Mouse (Mus musculus) heart, embryonic 12.5 days (tissue): ENCODE results near the gene Prickle1. TPM values are rescaled to one million over a fixed set of nuclear protein-coding genes. Genes with fewer than 3 reads are reported as not detected.

Source experiments
- ATAC-seq: fragments of 200-750 bp; cut with Nextera tagmentation; 2 replicates; pipeline ENCODE4 v1.8.0; 2017; ENCODE audit warnings: moderate TSS enrichment, moderate library complexity; ENCODE audit not compliant: insufficient number of reproducible peaks, low FRiP score
- H3K27ac ChIP-seq: fragments of 300-500 bp; sonication (generic); 2 replicates; pipeline ENCODE4 v1.5.1; 2016; ENCODE audit warnings: mild to moderate bottlenecking, moderate library complexity; ENCODE audit not compliant: poor library complexity, severe bottlenecking
- H3K27me3 ChIP-seq: fragments of 300-500 bp; sonication (generic); replicated peaks from 2 replicates; pipeline ENCODE4 v1.6.1; 2016; ENCODE audit warnings: mild to moderate bottlenecking, moderate library complexity
- H3K36me3 ChIP-seq: fragments of 300-500 bp; sonication (generic); 2 replicates; pipeline ENCODE4 v1.6.1; 2016; ENCODE audit warnings: mild to moderate bottlenecking, moderate library complexity
- H3K4me1 ChIP-seq: fragments of 300-500 bp; sonication (generic); replicated peaks from 2 replicates; pipeline ENCODE4 v1.6.1; 2016; ENCODE audit warnings: mild to moderate bottlenecking
- H3K4me2 ChIP-seq: fragments of 300-500 bp; sonication (generic); 2 replicates; pipeline ENCODE4 v1.6.1; 2016; ENCODE audit warnings: mild to moderate bottlenecking, moderate library complexity
- H3K4me3 ChIP-seq: fragments of 300-500 bp; sonication (generic); 2 replicates; pipeline ENCODE4 v1.5.1; 2016; ENCODE audit warnings: mild to moderate bottlenecking
- H3K9ac ChIP-seq: fragments of 300-500 bp; sonication (generic); 2 replicates; pipeline ENCODE4 v1.6.1; 2016; ENCODE audit warnings: mild to moderate bottlenecking, moderate library complexity
- H3K9me3 ChIP-seq: fragments of 300-500 bp; sonication (generic); replicated peaks from 2 replicates; pipeline ENCODE4 v1.6.1; 2016; ENCODE audit warnings: mild to moderate bottlenecking, moderate library complexity
- WGBS: fragments of 180-500 bp; shearing (Covaris S2); methylation state at CpG from one replicate; pipeline ENCODE4 v1.1.7; 2016; 5-methylcytosine and 5-hydroxymethylcytosine counted together
- polyA plus RNA-seq: library from polyadenylated mRNA; unstranded; fragments of >200 nt; fragmentation: Nextera tagmentation; extraction: Ambion mirVana; gene quantifications from 2 replicates; pipeline ENCODE4 v1.2.1, GENCODE M21; 2016

Gene Prickle1
- polyA plus RNA-seq = 42.2 and 43.7 TPM in 2 replicates

GRCm38 (mm10) chr15:93595746-93596145 is at the start of gene Prickle1:
Gene Prickle1, minus strand, starts transcription at chr15:93595891.
- H3K4me2 ChIP-seq = peak within 1 kb of the TSS; percentile 74
- peak; percentile 91 for ATAC-seq
- peaks cover 33% of the 10 kb centered on the region for H3K4me1 ChIP-seq
- H3K4me3 ChIP-seq = peak within 1 kb of the TSS; percentile 91
- no peaks in the 10 kb centered on the region for H3K27me3 ChIP-seq
- no peaks in the 10 kb centered on the region for H3K9me3 ChIP-seq
- no peaks in the 10 kb centered on the region for H3K36me3 ChIP-seq
- H3K9ac ChIP-seq = peak within 1 kb of the TSS; percentile 97
- peak within 1 kb of the TSS; percentile 94 for H3K27ac ChIP-seq
- under 1% methylated on average over 57 of the region's 60 CpGs for WGBS

DNA sequence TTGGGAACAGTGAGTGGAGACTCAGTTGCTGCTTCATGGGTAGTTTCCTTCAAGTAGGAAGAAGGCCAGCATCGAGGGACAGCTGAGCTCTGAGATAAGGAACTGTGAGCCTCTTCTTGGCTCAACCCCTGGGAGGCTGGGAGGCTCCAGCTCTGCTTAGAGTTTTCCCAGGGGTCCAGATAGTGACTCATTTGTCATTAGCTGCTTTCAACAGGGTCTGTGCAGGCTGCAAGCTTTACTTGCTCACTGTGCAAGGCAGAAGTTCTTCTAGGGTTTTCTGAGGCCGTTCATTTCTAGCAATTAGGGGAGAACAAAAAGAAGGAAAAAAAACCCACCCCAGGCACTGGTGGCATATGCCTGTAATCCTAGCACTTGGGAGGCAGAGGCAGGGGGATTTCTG is 44.5 kb upstream of the Prickle1 start:
- WGBS = 20% methylated on average over 2 of the region's 2 CpGs
- Histone ChIP-seq H3K27me3 (no peaks in the 10 kb centered on the region), H3K27ac (peak overlapping the region; percentile 38; the same call in 1 of the 2 replicates), H3K4me1 (peaks cover 28% of the 10 kb centered on the region), H3K4me2 (no peak overlapping the region), H3K9me3 (peaks cover 12% of the 10 kb centered on the region), H3K4me3 (no peak overlapping the region), H3K36me3 (no peaks in the 10 kb centered on the region), H3K9ac (no peak overlapping the region)
- ATAC-seq = 0 out of 2 replicates have a peak, but pooled peaks have one; percentile 48

- Histone ChIP-seq H3K4me3 (no peak overlapping the region), H3K9ac (no peak overlapping the region), H3K36me3 (no peaks in the 10 kb centered on the region), H3K4me2 (no peak overlapping the region), H3K4me1 (peaks cover 26% of the 10 kb centered on the region), H3K27ac (no peak overlapping the region), H3K27me3 (no peaks in the 10 kb centered on the region), H3K9me3 (peaks cover 12% of the 10 kb centered on the region)
- no peak for ATAC-seq
- 64% methylated on average over 7 of the region's 7 CpGs for WGBS
Measured at GRCm38 (mm10) chr15:93636976-93637375, 41.3 kb upstream of the Prickle1 start.

GRCm38 (mm10) chr15:93635603-93636002 is 39.9 kb upstream of the Prickle1 start:
- ATAC-seq = no peak
- peaks cover 8% of the 10 kb centered on the region for H3K9me3 ChIP-seq
- H3K27me3 ChIP-seq = no peaks in the 10 kb centered on the region
- no peak overlapping the region for H3K4me3 ChIP-seq
- peaks cover 25% of the 10 kb centered on the region for H3K4me1 ChIP-seq
- H3K27ac ChIP-seq = no peak overlapping the region
- WGBS = 42% methylated on average over 4 of the region's 4 CpGs
- H3K36me3 ChIP-seq = no peaks in the 10 kb centered on the region
- no peak overlapping the region for H3K4me2 ChIP-seq
- no peak overlapping the region for H3K9ac ChIP-seq

GRCm38 (mm10) chr15:93634536-93634935 is 38.8 kb upstream of the Prickle1 start:
- no peak overlapping the region for H3K9ac ChIP-seq
- no peak for ATAC-seq
- H3K27me3 ChIP-seq = no peaks in the 10 kb centered on the region
- no peak overlapping the region for H3K27ac ChIP-seq
- H3K36me3 ChIP-seq = no peaks in the 10 kb centered on the region
- peaks cover 5% of the 10 kb centered on the region; the same call in 1 of the 2 replicates for H3K9me3 ChIP-seq
- H3K4me2 ChIP-seq = no peak overlapping the region
- WGBS = 69% methylated on average over 5 of the region's 5 CpGs
- peaks cover 17% of the 10 kb centered on the region; the same call in 1 of the 2 replicates for H3K4me1 ChIP-seq
- no peak overlapping the region for H3K4me3 ChIP-seq

- no peaks in the 10 kb centered on the region for H3K9me3 ChIP-seq
- no peak overlapping the region for H3K4me3 ChIP-seq
- no peaks in the 10 kb centered on the region for H3K36me3 ChIP-seq
- WGBS = 79% methylated on average over 14 of the region's 14 CpGs
- no peak overlapping the region for H3K4me2 ChIP-seq
- H3K27me3 ChIP-seq = no peaks in the 10 kb centered on the region
- H3K27ac ChIP-seq = no peak overlapping the region
- peaks cover 14% of the 10 kb centered on the region for H3K4me1 ChIP-seq
- no peak overlapping the region for H3K9ac ChIP-seq
- ATAC-seq = no peak
Measured at GRCm38 (mm10) chr15:93630001-93630541, 34.4 kb upstream of the Prickle1 start.

DNA sequence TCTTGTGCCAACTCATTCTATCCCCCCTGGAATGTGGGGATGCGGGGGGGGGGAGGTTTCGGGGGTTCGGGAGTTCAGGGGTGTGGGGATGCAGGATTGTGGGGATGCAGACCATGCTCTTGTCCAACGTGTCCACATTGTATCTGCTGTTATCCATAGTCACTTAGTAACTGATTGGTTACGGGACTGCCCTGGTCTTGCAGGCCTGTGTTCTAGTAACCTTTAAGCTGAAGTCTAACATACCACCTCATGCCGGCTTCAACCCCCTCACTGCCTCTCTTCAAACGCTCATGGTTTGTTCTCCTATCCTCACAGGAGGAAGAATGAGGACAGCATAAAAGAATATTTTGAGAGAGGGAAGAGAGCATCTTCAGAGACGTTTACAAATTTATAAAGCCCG is 33.5 kb upstream of the Prickle1 start:
- H3K9me3 ChIP-seq = no peaks in the 10 kb centered on the region
- H3K27me3 ChIP-seq = no peaks in the 10 kb centered on the region
- H3K9ac ChIP-seq = no peak overlapping the region
- no peak overlapping the region for H3K4me3 ChIP-seq
- no peak overlapping the region for H3K27ac ChIP-seq
- no peak for ATAC-seq
- WGBS = 83% methylated on average over 9 of the region's 9 CpGs
- peaks cover 14% of the 10 kb centered on the region for H3K4me1 ChIP-seq
- no peaks in the 10 kb centered on the region for H3K36me3 ChIP-seq
- H3K4me2 ChIP-seq = no peak overlapping the region

DNA sequence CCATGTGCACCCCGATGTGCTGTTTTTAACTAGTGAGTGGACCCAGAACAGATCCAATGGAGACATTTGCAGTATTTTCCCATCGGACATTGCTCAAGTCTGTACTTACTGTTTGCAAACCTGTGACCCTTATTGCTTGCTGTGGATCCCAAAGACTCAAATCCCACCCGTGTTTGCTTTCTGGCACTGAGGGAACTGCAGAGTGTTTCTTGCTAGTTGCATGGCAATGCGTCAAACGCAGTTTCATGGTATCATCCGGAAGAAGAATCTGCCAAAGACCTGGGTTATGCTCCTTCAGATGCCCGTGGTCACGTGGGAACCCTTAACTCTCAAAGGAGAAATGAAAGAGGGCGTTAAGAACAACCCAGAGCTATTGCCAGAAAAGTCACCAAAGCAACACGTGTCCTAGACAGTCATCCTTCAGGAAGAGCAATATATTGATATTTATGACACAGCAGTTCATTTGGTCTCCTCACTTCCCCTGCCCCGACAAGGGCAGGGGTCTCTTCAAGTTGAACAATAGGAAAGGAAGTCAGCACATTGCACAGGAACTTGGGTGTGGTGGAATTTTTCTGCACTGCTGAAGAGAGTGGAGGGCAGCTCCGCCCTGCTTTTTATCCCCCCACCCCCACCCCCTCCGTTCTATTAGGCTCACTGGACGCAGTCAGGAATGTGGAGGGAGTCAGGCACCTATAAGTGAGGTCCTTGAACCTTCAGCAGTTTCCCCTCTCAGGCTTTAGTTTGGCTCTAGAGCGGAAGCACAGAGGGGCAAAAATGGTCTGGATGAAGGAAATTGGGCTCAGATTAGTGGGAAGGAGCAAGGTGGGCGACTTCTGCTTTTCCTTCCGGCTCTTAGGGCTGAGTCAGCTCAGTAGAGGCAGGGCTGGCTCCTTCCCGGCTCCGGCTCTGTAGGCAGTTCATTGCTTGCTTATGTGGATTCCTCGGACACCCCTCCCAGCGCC is 32.4 kb upstream of the Prickle1 start:
- peak overlapping the region; percentile 48 for H3K4me2 ChIP-seq
- peak; percentile 72 for ATAC-seq

DNA sequence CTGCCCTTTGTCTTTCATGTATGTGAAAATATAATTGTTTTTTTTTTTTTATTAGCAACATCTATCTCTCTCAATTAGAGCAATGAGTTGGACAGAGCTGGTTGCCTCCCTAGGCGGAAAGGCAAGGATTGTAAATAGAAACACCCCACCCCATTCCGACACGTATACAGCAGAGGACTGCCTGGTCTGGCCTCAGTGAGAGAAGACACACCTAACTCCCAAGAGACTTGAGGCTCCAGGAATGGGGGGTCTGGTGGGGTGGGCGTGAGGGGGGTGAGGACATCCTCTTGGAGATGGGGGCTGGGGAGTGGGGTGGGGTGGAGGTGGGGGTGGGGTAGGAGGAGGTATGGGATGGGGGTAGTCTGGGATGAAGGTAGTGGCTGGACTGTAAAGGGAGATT is 23.9 kb upstream of the Prickle1 start:
- Histone ChIP-seq H3K4me3 (no peak overlapping the region), H3K4me2 (no peak overlapping the region), H3K27me3 (no peaks in the 10 kb centered on the region), H3K27ac (no peak overlapping the region), H3K9me3 (peaks cover 10% of the 10 kb centered on the region), H3K4me1 (0 out of 2 replicates have a peak, but pooled peaks cover 3% of the 10 kb centered on the region), H3K36me3 (no peaks in the 10 kb centered on the region), H3K9ac (no peak overlapping the region)
- ATAC-seq = no peak
- 58% methylated on average over 4 of the region's 4 CpGs for WGBS

More for the DNA sequence above, 32.4 kb upstream of the Prickle1 start:
- no peaks in the 10 kb centered on the region for H3K9me3 ChIP-seq
- peak overlapping the region; percentile 5; the same call in 1 of the 2 replicates for H3K27ac ChIP-seq
- H3K4me3 ChIP-seq = no peak overlapping the region
- H3K4me1 ChIP-seq = peaks cover 14% of the 10 kb centered on the region
- no peaks in the 10 kb centered on the region for H3K36me3 ChIP-seq
- H3K27me3 ChIP-seq = no peaks in the 10 kb centered on the region
- 55% methylated on average over 21 of the region's 21 CpGs for WGBS
- no peak overlapping the region for H3K9ac ChIP-seq

GRCm38 (mm10) chr15:93618442-93619150 is 22.9 kb upstream of the Prickle1 start:
- Histone ChIP-seq H3K9me3 (peaks cover 10% of the 10 kb centered on the region), H3K27ac (no peak overlapping the region), H3K27me3 (no peaks in the 10 kb centered on the region), H3K4me1 (0 out of 2 replicates have a peak, but pooled peaks cover 7% of the 10 kb centered on the region), H3K36me3 (no peaks in the 10 kb centered on the region), H3K4me2 (no peak overlapping the region), H3K4me3 (no peak overlapping the region), H3K9ac (no peak overlapping the region)
- no peak for ATAC-seq
- WGBS = 73% methylated on average over 6 of the region's 6 CpGs

DNA sequence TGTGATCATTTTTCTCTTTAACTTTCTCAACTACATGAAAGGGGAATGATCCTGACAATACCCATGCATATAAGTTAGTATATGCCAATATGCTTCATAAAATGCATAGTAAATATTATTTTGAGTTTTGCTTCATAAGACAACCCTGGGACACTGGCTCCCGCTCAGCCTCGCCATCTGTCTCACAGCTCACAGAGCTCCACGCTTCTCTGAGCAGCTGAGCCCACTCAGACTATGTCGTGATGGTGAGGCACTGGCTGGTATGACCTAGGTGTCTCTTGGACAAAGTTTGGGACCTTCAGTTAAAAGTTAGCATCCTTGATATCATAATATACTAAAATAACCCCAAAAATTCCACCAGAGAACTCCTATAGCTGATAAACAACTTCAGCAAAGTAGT is 20.6 kb upstream of the Prickle1 start:
- Histone ChIP-seq H3K27ac (no peak overlapping the region), H3K36me3 (no peaks in the 10 kb centered on the region)

More for the DNA sequence above, 20.6 kb upstream of the Prickle1 start:
- H3K9ac ChIP-seq = no peak overlapping the region
- H3K4me2 ChIP-seq = no peak overlapping the region
- H3K4me3 ChIP-seq = no peak overlapping the region
- WGBS = 92% methylated on average over 4 of the region's 4 CpGs
- no peaks in the 10 kb centered on the region for H3K27me3 ChIP-seq
- ATAC-seq = no peak
- peaks cover 10% of the 10 kb centered on the region for H3K9me3 ChIP-seq
- H3K4me1 ChIP-seq = 0 out of 2 replicates have a peak, but pooled peaks cover 7% of the 10 kb centered on the region
